Mouse (Mus musculus): ENCODE measurements around the gene Chrna3. TPM values are rescaled to one million over a fixed set of nuclear protein-coding genes. Genes with fewer than 3 reads are reported as not detected.

Gene Chrna3
- polyA plus RNA-seq, 2 experiments: not detected

GRCm38 (mm10) chr9:55023902-55024583 is 2.3 kb downstream of the Chrna3 start:
- Histone ChIP-seq H3K4me1 (replicated peaks; ENCODE audit: control insufficient read depth in 2 of 2, insufficient read depth in 2 of 2, low read length in 1 of 2) (no peaks in the 10 kb centered on the region), H3K4me2 (ENCODE audit: low read depth) (no peak overlapping the region), H3K9ac (replicated peaks) (no peak overlapping the region), H3K27ac (no peak overlapping the region), H3K9me3 (ENCODE audit: control insufficient read depth, low read length) (no peaks in the 10 kb centered on the region), H3K36me3 (replicated peaks; ENCODE audit: control insufficient read depth, insufficient read depth, low read depth) (no peaks in the 10 kb centered on the region), H3K4me3 (ENCODE audit: insufficient read depth in 1 of 2, low read depth in 2 of 2, low read length in 2 of 2) (no peak overlapping the region), H3K27me3 (ENCODE audit: control insufficient read depth, insufficient read depth, low read length) (peaks cover 32% of the 10 kb centered on the region)
- 27% methylated on average over 13 of the region's 13 CpGs for WGBS (ENCODE audit: insufficient replicate concordance)
- DNase-seq (ENCODE audit: low read depth in 3 of 3, low spot score in 3 of 3): peak; percentile 36 to 41 (median 37)
- ATAC-seq (ENCODE audit: insufficient read depth): no peak
- peak; percentile 85 for TF ChIP-seq CTCF (IDR thresholded peaks at IDR 0.05; ENCODE audit: low read depth)
- TF ChIP-seq EP300 (IDR thresholded peaks at IDR 0.05; ENCODE audit: low read depth): no peak

GRCm38 (mm10) chr9:55023326-55023725 is 3.0 kb downstream of the Chrna3 start:
- no peak for DNase-seq (ENCODE audit: low read depth in 3 of 3, low spot score in 3 of 3)
- Histone ChIP-seq H3K4me3 (ENCODE audit: insufficient read depth in 1 of 2, low read depth in 2 of 2, low read length in 2 of 2) (no peak overlapping the region), H3K27ac (no peak overlapping the region), H3K9ac (replicated peaks) (no peak overlapping the region), H3K9me3 (ENCODE audit: control insufficient read depth, low read length) (no peaks in the 10 kb centered on the region), H3K4me1 (replicated peaks; ENCODE audit: control insufficient read depth in 2 of 2, insufficient read depth in 2 of 2, low read length in 1 of 2) (no peaks in the 10 kb centered on the region), H3K36me3 (replicated peaks; ENCODE audit: control insufficient read depth, insufficient read depth, low read depth) (no peaks in the 10 kb centered on the region), H3K27me3 (ENCODE audit: control insufficient read depth, insufficient read depth, low read length) (peaks cover 32% of the 10 kb centered on the region), H3K4me2 (ENCODE audit: low read depth) (no peak overlapping the region)
- ATAC-seq (ENCODE audit: insufficient read depth): no peak
- TF ChIP-seq CTCF (IDR thresholded peaks at IDR 0.05; ENCODE audit: low read depth): no peak
- TF ChIP-seq EP300 (IDR thresholded peaks at IDR 0.05; ENCODE audit: low read depth): no peak
- 48% methylated on average over 5 of the region's 5 CpGs for WGBS (ENCODE audit: insufficient replicate concordance)

- WGBS (ENCODE audit: insufficient replicate concordance): 43% methylated on average over 3 of the region's 3 CpGs
- no peak overlapping the region for H3K27ac ChIP-seq
- no peak for TF ChIP-seq CTCF (IDR thresholded peaks at IDR 0.05; ENCODE audit: low read depth)
- no peak for TF ChIP-seq EP300 (IDR thresholded peaks at IDR 0.05; ENCODE audit: low read depth)
- DNase-seq (ENCODE audit: low read depth in 3 of 3, low spot score in 3 of 3) (no peak), ATAC-seq (ENCODE audit: insufficient read depth) (no peak)
- H3K9me3 ChIP-seq (ENCODE audit: control insufficient read depth, low read length): no peaks in the 10 kb centered on the region
- H3K4me3 ChIP-seq (ENCODE audit: insufficient read depth in 1 of 2, low read depth in 2 of 2, low read length in 2 of 2): no peak overlapping the region
- no peak overlapping the region for H3K9ac ChIP-seq (replicated peaks)
- H3K27me3 ChIP-seq (ENCODE audit: control insufficient read depth, insufficient read depth, low read length): no peaks in the 10 kb centered on the region
- no peaks in the 10 kb centered on the region for H3K36me3 ChIP-seq (replicated peaks; ENCODE audit: control insufficient read depth, insufficient read depth, low read depth)
- no peaks in the 10 kb centered on the region for H3K4me1 ChIP-seq (replicated peaks; ENCODE audit: control insufficient read depth in 2 of 2, insufficient read depth in 2 of 2, low read length in 1 of 2)
- H3K4me2 ChIP-seq (ENCODE audit: low read depth): no peak overlapping the region
Measured at GRCm38 (mm10) chr9:55016926-55017325, 9.4 kb downstream of the Chrna3 start.

- Histone ChIP-seq H3K4me3 (ENCODE audit: insufficient read depth in 1 of 2, low read depth in 2 of 2, low read length in 2 of 2) (no peak overlapping the region), H3K4me1 (replicated peaks; ENCODE audit: control insufficient read depth in 2 of 2, insufficient read depth in 2 of 2, low read length in 1 of 2) (peaks cover 0 to 2% of the 10 kb centered on the region in 2 experiments; a peak in 1 of 4 replicates), H3K36me3 (replicated peaks; ENCODE audit: control insufficient read depth, insufficient read depth, low read depth) (no peaks in the 10 kb centered on the region), H3K27me3 (ENCODE audit: control insufficient read depth, insufficient read depth, low read length) (no peaks in the 10 kb centered on the region), H3K9ac (replicated peaks) (no peak overlapping the region), H3K9me3 (ENCODE audit: control insufficient read depth, low read length) (no peaks in the 10 kb centered on the region), H3K4me2 (ENCODE audit: low read depth) (no peak overlapping the region), H3K27ac (no peak overlapping the region)
- 37% methylated on average over 6 of the region's 6 CpGs for WGBS (ENCODE audit: insufficient replicate concordance)
- TF ChIP-seq EP300 (IDR thresholded peaks at IDR 0.05; ENCODE audit: low read depth): no peak
- TF ChIP-seq CTCF (IDR thresholded peaks at IDR 0.05; ENCODE audit: low read depth): 0 out of 2 replicates have a peak, but pooled peaks have one; percentile 3
- no peak for DNase-seq (ENCODE audit: low read depth in 3 of 3, low spot score in 3 of 3)
- no peak for ATAC-seq (ENCODE audit: insufficient read depth)
Measured at GRCm38 (mm10) chr9:55010588-55011350, 15.6 kb downstream of the Chrna3 start.

- no peak for TF ChIP-seq EP300 (IDR thresholded peaks at IDR 0.05; ENCODE audit: low read depth)
- TF ChIP-seq CTCF (IDR thresholded peaks at IDR 0.05; ENCODE audit: low read depth): no peak
- H3K9me3 ChIP-seq (ENCODE audit: control insufficient read depth, low read length): no peaks in the 10 kb centered on the region
- H3K27ac ChIP-seq: no peak overlapping the region
- H3K36me3 ChIP-seq (replicated peaks; ENCODE audit: control insufficient read depth, insufficient read depth, low read depth): no peaks in the 10 kb centered on the region
- H3K4me1 ChIP-seq (replicated peaks; ENCODE audit: control insufficient read depth in 2 of 2, insufficient read depth in 2 of 2, low read length in 1 of 2): peaks cover 0 to 2% of the 10 kb centered on the region in 2 experiments; a peak in 1 of 4 replicates
- no peaks in the 10 kb centered on the region for H3K27me3 ChIP-seq (ENCODE audit: control insufficient read depth, insufficient read depth, low read length)
- no peak overlapping the region for H3K4me2 ChIP-seq (ENCODE audit: low read depth)
- ATAC-seq (ENCODE audit: insufficient read depth): no peak
- 23% methylated on average over 2 of the region's 2 CpGs for WGBS (ENCODE audit: insufficient replicate concordance)
- DNase-seq (ENCODE audit: low read depth in 3 of 3, low spot score in 3 of 3): no peak
- H3K9ac ChIP-seq (replicated peaks): no peak overlapping the region
- no peak overlapping the region for H3K4me3 ChIP-seq (ENCODE audit: insufficient read depth in 1 of 2, low read depth in 2 of 2, low read length in 2 of 2)
Measured at GRCm38 (mm10) chr9:55009692-55010091, 16.7 kb downstream of the Chrna3 start.

All from liver, embryonic 14.5 days (tissue).